Mouse (Mus musculus): Measurements from ENCODE around the gene Gpr15.
A peak's percentile ranks its signal among the peaks of the same experiment; 100 is the strongest.

The Gpr15 gene

DNA sequence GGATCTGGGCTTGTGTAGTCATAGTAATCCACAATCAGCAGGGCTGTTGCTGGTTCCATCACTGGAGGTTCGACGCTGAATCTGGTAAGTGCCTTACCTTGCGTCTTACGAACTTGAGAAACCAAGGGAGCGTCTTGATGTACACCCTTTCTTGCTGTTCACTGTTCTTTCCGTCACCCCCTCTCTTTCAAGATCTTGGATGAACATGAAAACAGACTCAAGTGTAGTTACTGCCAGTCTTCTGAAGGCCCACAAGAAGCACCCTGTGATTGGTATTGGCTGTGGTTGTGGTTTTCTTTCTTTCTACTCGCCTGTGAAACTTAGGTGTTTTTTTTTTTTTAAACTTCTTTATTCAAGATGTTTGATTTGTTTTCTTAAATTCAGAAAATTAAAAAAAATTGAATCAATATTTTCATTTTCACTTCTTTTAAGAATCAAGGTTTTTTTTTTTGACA is at the start of gene Gpr15:
Gene Gpr15, minus strand, starts transcription at position 405 of the 455 bp plus-strand sequence.
- DNase-seq (ENCODE audit: extremely low spot score, low read depth, low spot score): no peak

DNA sequence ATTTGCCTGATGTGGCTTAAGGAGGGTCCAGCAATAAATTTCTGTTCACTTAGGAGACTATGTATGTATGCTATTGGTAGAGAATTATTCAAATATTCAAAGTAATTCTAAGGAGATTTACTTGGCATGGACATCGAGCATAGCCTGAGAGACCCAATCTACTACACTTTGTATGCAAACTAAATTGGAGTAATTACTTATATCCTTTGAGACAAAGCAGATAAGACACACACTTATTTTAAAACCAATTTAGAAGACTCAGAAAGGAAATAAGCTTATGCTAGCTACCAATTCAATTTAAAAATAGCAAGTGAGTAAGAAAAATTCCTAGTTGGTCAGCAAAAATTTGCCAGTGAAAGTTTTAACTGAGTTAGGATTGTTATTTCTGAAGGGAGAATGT is 44.2 kb upstream of the Gpr15 start, which contains the start of gene Olfr172:
Gene Olfr172, minus strand, starts transcription at position 101 of the 400 bp plus-strand sequence.
- DNase-seq (ENCODE audit: extremely low spot score, low read depth, low spot score): no peak

DNA sequence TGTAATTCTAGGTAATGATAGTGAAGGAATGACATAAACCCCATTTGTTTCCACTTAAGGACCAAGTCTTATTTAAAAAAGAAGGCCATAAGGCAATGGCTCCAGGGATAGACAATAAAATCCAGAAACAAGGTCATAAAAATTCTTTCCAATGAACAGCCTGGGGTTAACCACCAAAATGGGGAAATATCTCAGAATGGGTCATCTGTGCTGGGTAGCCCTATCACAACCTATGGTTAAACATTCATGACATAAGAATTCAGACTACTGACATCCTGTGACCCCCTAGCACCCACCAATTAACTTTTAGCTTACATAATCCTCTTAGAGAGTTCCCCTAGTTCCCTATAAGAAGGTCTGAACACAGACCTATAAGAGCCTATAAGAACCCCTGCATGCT is 37.3 kb upstream of the Gpr15 start:
- peak; percentile 20 for DNase-seq (ENCODE audit: extremely low spot score, low read depth, low spot score)

DNA sequence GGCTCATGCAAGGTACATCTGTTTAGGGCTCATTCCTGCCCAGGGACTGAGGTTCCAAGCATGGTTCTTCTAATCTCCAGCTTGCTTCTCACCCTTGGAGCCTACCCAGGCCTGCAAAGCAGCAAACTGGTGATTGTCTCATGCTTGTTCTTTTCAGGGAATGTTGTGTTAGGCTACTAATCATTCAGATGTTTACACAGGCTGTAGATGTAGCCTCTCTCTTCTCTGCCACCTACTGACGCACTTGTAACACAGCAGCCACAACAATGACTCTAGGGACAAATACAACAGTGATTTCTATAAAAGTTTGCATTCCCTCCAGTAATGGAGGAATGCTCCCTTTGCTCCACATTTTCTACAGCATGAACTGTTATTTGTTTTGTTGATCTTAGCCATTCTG is 32.4 kb upstream of the Gpr15 start:
- DNase-seq (ENCODE audit: extremely low spot score, low read depth, low spot score): no peak

DNA sequence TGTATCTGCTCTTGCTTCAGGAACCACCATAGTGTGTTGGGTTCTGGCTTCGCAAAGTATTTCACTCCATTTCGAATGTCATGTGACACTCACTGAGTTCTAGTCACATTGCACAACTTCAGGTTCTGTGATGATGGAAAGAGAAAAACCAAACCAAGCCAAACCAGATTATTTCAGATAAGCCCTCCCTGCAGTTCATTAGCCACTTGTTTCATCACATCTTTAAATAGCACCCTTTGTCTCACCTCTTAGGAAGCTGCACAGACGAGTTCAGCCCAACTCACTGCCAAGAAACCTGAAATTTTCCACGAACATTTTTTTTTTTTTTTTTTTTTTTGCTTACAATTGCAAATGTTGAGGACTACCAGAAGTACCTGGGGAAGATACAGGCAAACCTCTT is 27.8 kb upstream of the Gpr15 start:
- DNase-seq (ENCODE audit: extremely low spot score, low read depth, low spot score): no peak

DNA sequence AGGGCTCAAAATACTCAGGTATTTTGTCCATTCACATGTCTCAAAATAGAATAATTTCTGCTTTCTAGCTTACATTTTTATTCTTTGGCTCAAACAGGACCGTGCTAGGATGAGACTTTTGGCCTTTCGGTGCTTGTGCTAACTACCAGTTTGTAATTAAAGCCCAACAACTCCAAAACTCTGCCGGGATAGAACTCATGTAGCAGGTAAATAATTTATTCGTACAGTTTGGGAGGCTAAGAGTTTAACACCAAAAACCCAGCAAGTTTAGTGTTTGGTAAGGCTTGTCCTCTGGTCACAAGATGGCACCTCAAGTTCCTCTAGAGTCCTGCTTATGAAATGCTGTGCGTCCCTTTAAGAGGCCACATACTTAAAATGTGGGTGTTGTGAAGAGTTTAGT is 21.9 kb upstream of the Gpr15 start:
- DNase-seq (ENCODE audit: extremely low spot score, low read depth, low spot score): no peak

DNA sequence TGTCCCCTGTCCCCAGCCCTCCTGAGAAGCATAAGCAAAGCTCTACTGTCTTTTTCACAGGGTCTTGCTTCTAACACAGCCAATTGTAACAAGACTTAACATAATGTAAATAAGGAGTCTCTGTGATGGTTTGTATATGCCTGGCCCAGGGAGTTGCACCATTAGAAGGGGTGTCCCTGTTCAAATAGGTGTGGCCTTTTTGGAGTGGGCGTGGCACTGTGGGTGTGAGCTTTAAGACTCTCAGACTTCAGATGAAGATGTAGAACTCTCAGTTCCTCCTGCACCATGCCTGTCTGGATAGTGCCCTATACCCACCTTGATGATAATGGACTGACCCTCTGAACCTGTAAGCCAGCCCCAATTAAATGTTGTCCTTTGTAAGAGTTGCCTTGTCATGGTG is 19.9 kb upstream of the Gpr15 start:
- DNase-seq (ENCODE audit: extremely low spot score, low read depth, low spot score): no peak

DNA sequence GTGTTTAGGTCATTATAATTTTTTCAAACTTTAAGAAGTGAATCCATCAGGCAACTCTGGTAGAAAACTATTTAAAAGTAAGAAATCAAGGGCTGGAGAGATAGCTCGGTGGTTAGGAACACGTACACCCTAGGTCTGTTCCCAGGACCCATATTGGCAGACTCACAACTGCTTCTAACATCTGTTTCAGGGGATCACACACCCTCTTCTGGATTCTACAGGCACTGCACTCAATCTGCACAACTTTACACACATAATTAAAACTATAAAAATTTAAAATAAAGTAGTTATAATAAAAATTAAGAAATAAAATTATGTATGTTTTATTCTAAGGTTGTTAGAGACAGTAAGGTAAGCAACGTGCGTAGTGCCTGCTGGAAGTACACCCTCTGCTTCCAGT is 19.3 kb upstream of the Gpr15 start:
- no peak for DNase-seq (ENCODE audit: extremely low spot score, low read depth, low spot score)

DNA sequence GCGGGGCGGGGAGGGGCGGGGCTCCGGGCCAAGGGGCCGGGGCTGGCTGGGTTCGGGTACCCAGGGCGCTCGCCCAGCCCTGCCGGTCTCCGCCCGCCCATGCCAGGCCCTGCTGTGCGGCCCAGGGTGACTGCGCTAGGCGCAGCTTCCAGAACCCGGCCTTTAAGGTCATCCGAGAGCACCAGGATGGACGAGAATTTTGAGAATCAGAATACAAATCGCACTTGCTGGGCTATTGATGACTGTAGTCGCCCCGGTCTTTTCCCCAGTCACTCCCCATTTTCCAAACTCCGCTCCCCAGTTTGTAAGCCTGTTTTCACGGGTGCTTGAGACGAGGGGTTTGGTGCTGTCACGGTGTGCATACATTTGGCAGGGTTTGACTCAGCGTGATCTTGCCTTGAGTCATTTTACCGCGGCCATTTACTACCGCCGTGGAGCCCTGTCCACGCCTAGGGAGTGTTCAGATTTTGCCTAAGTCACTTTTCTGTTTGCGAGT is 9.4 kb upstream of the Gpr15 start:
- DNase-seq (ENCODE audit: extremely low spot score, low read depth, low spot score): no peak

DNA sequence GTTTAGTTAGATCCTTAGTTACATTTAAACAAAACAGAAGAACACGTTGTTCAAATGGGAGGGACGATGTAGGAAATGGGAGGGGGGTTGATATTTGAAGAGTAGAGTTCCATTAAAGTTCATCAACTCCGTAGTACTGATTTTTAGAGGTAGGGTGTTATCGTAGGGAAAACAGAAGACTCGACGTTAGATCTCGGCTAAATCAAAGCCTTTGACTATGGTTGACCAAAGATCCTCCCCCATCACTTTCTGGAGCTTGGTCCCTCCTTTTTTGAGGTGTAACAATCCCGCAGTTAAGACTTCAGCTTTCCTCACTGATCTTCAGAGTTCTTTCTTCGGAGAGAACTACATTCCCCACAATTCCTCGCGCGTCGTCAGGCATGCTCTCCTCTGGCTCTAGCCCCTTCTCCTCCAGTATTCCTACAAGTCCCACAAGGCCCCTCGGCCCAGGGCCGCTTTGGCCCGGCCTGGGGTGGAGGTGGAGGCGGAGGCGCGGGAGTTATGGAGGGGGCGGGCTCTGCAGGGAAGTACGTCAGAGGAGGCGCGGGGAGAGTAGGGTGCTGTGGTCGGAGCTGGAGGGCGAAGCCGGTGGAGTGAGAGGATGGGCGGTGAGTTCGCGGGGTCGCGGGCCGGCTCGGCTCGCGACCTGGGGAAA is 8.7 kb upstream of the Gpr15 start, which contains the start of gene Cldnd1:
Gene Cldnd1, plus strand, starts transcription at position 434 of the 655 bp plus-strand sequence.
- DNase-seq (ENCODE audit: extremely low spot score, low read depth, low spot score): peak; percentile 93

DNA sequence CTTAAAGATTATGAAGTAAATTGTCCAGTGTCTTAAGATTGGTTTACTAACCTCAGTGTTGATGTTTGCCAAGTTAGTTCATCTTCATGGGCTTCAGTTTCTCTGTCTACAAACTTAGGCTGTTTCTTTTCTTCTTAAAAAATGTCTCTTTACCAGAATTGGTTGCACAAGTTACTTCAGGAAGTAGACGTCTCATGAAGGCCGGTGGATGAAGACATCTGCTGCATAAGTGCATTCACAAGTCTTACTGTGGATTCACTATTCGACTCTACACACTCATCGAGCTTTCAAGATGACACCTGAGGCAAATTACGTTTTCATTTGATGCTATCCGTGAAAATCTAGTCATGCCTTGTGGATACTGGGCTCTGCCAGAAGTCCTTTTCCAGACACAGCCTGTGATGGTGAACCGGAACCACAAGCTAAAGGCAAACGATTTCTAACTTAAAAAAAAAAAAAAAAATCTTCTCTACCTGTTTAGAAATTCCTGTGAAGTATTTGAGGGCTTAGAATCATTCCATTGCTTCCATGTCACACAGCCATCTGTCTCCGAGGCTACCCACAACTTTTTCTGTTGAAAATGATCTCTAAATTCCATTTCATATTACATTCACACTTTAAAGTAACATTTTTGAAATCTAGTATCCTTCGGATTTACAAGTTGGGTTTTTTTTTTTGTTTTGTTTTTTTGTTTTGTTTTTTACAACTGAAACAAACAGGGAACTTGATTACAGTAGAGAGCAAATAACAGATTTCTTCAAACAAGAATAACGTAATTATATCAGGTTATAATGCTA is 8.0 kb upstream of the Gpr15 start:
- DNase-seq (ENCODE audit: extremely low spot score, low read depth, low spot score): no peak

DNA sequence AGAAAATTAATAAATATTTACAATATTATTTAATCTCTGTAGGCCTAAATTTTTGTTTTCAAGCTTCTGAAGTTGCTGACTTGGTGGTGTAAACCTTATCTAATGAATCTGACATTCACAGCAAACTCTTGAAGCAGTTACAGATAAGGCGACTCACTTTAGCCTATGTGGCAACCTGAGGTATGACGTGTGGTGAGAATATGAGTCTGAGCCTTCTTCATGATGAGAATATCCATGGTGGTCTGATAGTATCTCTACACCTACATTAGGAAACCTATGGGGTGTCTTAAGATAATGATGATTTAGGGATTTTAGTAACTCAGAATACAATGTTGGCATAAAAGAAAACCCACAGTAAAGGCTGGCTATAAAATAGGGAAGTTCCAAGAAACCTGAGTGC is 3.4 kb upstream of the Gpr15 start:
- no peak for DNase-seq (ENCODE audit: extremely low spot score, low read depth, low spot score)

DNA sequence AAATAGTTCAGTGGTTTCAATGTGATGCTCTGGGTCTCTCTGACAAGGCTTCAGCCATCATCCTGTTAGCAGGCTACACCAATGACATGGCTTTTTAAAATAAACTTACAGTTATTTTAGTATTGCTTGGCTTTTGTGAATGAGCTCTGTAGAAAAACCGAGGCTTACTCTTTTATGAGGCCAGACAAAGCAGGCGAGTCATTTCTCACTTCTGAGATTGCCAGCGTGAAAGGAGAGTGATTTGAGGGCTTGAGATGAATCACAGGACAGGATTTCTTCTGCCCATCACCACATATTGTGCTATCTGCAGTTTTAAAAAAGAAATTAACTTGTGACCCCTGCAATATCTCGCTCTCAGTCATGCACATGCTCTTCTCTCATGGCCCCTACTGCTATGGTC is 3.9 kb downstream of the Gpr15 start:
- DNase-seq (ENCODE audit: extremely low spot score, low read depth, low spot score): no peak

DNA sequence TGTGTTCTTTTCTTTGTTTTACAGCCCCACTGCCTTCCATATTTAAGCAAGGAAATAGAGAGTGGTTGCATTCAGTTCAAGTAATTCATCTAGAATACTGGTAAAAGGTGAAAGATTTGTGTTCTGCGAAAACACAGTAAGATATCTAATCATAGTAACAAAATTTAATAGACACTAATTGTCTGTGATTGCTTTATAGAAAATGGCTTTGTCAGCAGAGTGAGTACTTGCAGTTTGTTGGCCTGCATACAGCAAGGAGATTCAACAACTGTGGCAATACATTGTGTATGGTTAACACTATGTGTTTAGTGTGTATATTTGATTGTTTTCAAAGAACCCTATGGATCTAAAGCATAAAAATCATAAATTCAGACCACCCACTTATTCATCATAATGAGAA is 5.7 kb downstream of the Gpr15 start:
- DNase-seq (ENCODE audit: extremely low spot score, low read depth, low spot score): no peak

DNA sequence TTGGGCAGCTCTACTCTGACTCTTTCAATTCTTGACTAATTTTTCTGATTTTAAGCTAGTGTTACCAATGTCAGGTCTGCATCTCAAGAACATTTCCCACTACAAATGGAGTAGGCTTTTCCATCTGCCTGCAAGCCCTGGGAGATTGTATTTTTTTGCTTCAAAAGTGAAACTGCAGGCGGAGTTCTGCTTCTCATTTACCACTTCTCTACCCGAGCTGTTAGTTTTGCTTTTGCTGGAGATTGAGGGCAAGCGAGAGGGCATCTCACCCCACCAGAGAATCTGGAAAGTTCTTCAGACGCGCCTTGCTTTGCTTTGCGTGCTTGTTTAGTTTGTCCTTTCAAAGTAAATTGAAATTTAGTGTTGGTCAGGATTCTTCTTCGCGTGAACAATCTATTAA is 6.6 kb downstream of the Gpr15 start:
- DNase-seq (ENCODE audit: extremely low spot score, low read depth, low spot score): no peak

DNA sequence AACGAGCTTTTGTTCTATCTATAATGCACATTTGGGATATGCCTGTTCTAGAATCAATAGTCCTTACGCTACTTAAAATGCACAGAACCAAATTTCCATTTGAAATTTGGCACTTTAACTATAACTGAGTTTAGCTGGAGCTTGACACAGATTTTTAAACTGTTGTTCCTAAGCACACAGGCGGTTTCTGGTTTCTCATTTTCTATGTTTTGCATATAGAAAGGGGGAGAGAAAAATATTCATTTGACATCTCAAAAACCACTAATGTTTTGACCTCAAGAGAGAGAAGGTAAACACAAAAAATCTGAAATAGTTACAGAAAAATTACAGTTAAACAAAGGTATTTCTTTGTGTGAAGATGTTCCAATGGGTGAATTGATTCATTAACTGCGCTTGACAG is 9.3 kb downstream of the Gpr15 start:
- DNase-seq (ENCODE audit: extremely low spot score, low read depth, low spot score): no peak

DNA sequence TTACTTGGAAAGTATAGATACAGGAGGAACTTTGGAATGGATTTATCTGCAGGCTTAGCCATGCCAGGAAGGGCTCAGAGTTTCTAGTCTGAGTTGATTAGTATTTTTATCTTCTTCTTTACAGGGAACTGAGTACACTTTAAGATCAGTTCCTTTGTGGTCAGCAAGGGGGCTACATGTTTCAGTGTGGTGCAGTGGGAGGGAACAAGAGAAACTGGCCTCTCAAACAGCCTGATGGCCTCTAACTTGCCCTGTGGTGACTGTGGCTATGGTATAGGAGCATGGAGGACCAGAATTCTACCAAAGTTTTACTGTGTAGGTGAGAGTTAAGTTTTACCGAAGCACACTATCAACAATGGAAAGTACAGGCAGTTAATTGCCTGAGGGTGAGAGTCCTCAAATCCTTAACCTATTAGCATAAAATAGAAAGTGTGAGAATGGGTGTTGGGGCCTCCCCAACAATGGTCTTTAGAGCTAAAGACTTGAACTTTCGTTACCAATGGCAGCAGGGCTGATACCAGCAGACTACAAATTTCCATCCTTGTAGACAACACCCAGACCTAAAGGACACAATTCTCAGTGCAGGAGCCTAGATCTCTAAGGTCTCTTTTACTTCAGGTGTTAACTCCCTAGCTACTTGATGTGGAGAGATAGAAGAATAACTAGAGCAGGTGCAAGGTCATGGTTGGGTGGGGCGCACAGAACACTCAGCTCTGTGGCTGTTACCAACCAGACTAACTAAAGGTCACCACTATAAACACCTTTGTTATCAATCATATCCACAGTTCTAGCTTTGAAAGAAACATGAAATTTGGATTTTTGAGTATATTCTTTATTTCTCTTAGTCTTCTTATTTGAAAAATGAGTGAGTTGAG is 10.0 kb downstream of the Gpr15 start:
- DNase-seq (ENCODE audit: extremely low spot score, low read depth, low spot score): no peak

DNA sequence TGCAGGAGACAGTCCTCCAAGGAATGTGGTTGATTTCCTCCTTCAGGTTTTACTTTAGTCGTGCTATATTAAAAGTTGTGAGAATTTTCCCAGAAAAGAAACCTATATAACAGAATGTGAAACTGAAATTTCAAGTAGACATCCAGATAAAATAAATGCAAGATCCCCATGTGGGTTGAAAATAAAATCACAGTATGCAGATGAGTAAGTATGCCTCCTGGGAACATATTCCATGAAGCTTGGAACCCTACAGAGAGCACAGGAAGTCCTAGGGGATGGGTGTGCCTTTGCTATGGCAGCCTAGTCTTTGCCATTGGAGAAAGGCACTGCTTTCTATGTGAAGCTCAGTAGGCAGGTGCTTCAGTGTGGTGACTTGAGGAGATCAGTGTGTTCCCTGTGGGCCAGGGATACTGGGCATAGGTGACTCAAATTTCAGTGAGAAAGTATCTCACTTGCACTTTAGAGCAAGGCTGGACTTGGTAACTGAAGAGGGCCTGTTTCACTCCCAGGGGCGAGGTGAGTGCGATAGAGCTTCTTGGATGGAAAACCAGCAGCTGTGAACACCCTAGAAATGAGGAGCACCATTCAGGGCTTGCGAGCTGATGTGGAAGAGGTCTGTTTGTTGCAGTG is 11.5 kb downstream of the Gpr15 start:
- no peak for DNase-seq (ENCODE audit: extremely low spot score, low read depth, low spot score)

DNA sequence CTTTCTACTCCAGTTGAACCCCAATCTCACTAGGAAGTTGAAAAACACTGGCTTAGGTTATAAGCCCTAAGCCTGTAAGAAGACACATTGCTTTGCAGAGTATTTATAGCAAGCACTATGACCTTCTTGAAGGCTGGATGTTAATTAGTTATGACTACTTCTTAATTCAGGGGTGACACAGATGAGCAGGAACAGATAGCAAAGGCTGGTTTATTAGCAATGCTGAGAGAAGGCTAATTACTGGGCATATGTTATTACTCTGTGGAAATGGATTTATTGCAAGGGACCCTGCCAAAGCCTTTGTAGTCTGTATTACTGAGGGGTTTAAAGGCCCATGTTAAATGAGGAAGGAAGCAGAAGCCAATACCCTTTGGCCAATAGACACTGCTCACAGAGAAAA is 13.9 kb downstream of the Gpr15 start:
- no peak for DNase-seq (ENCODE audit: extremely low spot score, low read depth, low spot score)

DNA sequence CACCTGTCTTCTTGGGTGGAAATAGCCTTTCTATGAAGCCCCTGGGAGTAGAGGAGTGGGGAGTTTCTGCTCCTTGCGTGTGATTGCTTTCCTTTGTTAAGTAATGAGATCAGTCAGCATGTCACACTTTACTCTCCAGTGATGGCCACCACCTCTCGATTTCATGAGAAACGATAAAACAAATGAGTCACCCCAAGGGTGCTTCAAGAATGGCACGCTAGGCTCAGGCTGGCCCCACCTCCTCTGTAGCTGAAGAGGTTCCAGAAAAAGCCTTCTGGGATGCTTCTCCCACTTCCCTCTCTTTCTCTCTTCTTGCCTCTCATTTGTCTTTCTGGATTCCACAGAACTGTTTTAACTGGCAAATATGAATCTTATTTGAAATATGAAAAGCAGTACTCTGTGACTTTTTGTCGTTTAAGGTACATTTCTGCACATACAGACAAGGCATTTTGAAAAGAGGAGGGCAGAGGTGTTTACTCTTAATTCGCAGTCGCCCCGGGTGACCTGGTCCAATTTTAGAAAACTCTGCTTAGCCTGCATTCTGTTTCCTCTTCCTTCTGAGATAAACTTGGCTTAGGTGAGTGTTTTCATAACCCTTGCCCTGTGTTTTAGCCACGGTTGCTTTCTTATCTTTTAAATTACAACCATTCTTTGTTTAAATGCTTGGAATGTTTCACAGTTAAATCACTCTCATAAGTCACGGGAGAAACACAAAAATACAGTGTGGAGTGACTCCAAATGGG is 15.3 kb downstream of the Gpr15 start:
- no peak for DNase-seq (ENCODE audit: extremely low spot score, low read depth, low spot score)
